Mouse (Mus musculus) frontal cortex, adult (tissue): Measurements from ENCODE around the gene Ahcyl2.

ENCODE experiments used
- ATAC-seq: cut with Nextera tagmentation; 2 replicates; pipeline ENCODE4 v1.9.2; 2017; ENCODE audit warnings: mild to moderate bottlenecking, moderate library complexity, mixed read lengths; ENCODE audit not compliant: low TSS enrichment

Gene Ahcyl2

DNA sequence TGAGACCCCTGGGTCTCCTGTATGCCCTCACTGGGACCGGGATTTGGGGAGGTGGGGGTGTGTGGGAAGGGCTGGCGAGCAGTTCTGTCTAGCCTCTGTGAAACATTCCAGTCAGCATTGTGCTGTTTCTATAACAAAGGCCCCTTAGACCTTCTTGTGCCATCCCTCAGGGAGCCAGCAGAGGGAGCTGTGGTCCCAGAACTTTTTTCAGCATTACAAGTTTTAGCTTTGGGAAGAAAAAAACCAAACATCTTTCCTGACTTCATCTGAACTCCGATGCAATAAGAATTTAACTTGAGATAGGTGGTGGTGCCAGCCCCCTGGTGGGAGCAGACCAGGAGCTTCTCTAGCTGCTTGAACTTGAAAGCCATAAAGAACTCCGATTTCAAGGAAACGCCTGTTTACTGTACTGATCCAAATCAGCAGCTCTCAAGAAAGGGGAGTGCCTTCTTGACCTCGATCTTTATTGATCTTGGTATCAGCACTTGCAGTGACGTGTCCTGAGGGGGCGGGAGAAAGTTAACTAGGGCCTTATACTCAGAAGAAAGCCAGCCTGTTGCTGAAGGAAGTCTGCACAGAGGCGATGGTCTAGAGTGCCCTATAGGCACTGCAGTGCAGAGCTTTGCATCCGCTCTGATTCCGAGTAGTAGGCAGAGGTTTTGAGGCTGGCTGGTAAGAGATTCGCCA lies 85.5 kb downstream of the Ahcyl2 start:
- ATAC-seq, result peak; percentile 81

- ATAC-seq, result no peak
These were observed 86.1 kb downstream of the Ahcyl2 start for GRCm38 (mm10) chr6:29853900-29854390.

DNA sequence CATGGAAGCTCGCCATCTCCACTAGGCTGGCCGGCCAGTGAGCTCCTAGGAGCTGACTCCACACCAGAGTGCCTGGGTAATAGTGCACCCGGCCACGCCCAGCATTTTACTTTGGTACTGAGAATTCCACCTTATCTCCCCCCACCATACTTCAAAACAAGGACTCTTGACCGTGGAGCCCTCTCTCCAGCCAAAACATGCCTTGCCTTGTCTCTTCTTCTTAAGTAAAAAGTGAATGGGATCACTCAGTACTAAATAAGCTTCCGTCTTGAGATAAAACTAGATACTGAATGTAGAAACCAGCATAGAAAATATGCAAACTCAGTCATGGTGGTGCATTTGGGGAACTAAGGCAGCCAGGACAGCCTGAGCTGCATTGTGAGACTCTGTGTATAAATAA lies 90.8 kb downstream of the Ahcyl2 start:
- no peak for ATAC-seq

GRCm38 (mm10) chr6:29859344-29859743 lies 91.5 kb downstream of the Ahcyl2 start:
- ATAC-seq, result no peak

- no peak for ATAC-seq
These were observed 92.4 kb downstream of the Ahcyl2 start for GRCm38 (mm10) chr6:29860238-29860637.

GRCm38 (mm10) chr6:29864926-29865325 lies 97.1 kb downstream of the Ahcyl2 start:
- no peak for ATAC-seq

GRCm38 (mm10) chr6:29866935-29867724 lies 99.3 kb downstream of the Ahcyl2 start:
- ATAC-seq, result no peak

GRCm38 (mm10) chr6:29868341-29868895 lies 100.6 kb downstream of the Ahcyl2 start:
- ATAC-seq, result no peak

DNA sequence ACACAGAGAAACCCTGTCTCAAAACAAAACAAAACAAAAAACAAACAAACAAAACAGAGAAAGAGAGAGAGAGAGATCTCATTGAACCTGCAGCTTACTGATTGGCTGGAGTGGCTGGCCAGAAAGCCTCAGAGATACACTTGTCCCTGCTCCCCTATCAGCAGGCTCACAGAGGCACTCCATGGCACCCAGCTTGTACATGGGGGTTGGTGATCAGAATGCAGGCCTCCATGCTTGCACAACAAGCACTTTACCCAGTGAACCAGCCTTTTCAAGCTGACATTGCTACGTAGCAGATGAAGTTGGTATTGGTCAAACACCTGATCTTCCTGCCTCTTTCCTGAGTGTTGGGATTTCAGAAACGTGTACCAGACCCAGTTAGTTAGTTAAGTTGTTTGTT lies 105.8 kb downstream of the Ahcyl2 start:
- no peak for ATAC-seq

GRCm38 (mm10) chr6:29875576-29875975 lies 107.8 kb downstream of the Ahcyl2 start:
- ATAC-seq, result no peak

- no peak for ATAC-seq
These were observed 109.0 kb downstream of the Ahcyl2 start for GRCm38 (mm10) chr6:29876782-29877181.

GRCm38 (mm10) chr6:29879579-29879978 lies 111.8 kb downstream of the Ahcyl2 start:
- ATAC-seq, result no peak

DNA sequence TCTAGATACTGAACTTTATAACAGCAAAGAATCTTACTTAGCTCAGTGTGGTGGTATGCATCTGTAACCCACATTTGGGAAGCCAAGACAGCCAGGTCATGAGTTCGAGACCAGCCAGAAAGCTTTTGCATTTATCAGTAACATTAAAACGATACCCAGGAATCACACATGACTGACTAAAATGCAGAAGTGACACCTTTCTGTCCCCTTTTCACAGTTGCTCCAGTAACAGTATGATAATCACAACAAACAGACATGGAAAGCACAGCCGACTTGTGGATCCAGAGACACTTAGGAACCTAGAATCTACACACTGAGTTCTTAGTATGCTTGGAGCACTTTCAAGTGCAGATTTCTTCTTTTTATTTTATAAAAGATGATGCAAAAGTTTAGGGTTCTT lies 113.0 kb downstream of the Ahcyl2 start:
- no peak for ATAC-seq

DNA sequence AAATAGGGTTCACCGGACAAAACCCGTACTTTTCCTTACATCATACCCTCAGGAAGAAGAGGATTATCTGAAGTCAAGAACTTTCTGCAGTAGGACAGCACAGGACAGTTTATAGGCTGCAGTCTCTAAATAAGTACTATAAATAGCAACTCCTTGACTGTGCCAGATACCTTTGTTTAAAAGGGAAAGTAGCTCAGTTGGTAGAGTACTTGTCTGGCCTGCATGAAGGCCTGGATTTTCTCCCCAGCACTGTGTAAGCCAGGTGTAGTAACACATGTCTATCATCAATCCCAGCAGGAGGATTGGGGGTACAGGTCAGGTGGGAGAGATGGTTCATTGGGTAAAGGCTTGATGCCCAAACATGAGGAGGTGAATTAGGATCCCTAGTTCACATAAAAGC lies 114.1 kb downstream of the Ahcyl2 start:
- ATAC-seq, result no peak

DNA sequence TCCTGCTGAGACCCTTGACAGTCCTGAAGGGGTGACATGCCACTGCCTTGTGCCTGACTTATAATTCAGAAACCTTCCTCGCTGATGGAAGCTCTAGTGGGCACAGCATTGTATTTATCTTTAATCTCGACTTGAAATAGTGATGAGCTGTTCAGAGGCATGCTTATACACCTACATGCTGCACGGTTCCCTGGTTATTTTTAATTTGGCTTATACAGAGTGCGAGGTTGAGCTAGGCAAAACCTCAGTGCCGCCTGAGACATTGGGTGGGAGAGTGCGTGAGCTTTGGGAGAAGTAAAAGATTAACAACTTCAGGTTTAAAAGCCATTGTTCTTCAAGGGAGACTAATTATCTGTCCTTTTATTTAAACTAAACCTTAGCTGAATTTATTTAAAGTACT lies 115.1 kb downstream of the Ahcyl2 start:
- peak; percentile 86 for ATAC-seq

DNA sequence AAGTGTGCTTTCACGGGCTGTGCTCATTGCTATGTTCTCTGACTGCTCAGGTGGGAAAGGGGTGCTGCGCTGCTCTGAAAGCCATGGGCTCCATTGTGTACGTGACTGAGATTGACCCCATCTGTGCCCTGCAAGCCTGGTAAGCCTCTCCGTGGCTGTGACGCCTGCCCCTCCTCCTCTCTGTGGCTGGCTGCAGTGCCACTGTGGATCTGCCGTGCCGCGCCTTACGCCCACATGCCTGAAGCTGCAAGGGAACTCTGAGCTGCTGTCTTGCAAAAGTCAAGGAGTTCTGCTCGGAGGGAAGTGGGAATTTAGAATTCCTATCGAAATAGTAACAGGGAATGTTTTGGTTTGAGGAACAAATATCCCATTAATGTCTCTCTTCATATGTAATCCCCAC lies 123.3 kb downstream of the Ahcyl2 start:
- ATAC-seq, result peak; percentile 92

GRCm38 (mm10) chr6:29896976-29897375 lies 129.2 kb downstream of the Ahcyl2 start:
- no peak for ATAC-seq

- no peak for ATAC-seq
These were observed 133.6 kb downstream of the Ahcyl2 start for GRCm38 (mm10) chr6:29901450-29901849.

- ATAC-seq, result no peak
These were observed 134.4 kb downstream of the Ahcyl2 start for GRCm38 (mm10) chr6:29902256-29902655.

DNA sequence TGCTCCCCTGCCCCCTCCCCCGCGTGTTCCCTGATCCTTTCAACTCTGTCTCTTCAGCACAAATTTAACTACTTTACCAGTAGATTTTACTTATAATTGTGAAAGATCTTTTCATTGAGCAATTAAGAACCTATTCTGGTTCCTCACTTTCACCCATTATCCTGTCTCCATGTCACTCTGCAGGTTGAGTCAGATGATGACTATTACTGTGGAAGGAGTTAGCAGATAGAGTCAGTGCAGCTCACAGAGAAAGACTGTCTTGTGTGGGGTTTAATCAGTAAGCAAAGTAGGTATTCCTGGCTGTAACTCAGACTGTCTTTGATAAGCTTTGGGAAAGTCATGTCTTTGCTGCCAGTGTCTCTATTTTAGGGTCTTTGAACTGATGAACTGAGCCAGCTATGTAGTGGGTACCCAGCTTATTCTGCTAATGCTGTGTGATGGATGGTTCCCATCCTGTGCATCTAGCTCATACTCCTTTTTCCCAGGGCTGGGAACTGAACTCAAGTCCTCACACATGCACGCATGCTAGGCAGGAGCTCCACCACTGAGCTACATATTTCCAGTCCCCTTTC lies 135.6 kb downstream of the Ahcyl2 start:
- no peak for ATAC-seq

DNA sequence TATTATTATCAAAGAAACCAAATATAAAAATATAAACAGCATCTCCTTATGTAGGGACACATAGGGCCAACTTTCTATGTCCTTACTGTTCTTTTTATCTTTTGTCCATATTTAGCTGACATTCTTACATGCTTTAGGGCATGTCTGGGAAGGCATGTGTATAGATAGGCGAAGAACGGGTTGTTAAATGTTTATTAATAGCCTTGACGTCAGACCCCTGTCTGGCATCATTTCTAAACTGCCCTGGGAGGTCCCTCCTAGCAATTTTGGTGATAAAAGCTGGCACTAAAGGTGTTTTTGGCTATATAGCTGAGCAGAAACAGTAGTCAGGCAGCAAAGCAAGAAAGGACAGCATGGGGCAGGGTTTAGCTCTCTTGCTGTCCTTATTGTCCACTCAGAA lies 136.5 kb downstream of the Ahcyl2 start:
- ATAC-seq, result no peak

DNA sequence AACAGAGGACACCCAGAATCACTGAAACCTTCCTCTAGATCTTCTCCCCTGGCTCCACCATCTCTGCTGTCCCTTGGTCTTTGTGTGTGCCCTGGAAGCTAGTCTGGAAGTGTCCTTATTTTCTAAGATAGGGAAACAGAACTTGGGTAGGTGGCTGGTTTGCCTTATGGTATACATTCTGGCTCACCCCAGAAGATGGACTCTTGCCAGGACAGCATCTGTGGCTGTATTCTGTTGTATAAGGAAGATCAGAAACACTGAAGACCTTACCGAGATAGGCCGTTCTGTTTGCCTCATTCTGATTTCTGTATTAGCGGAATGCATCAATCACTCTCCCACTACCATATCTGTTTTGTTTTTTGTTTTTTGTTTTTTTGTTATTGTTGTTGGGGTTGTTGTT lies 142.8 kb downstream of the Ahcyl2 start:
- ATAC-seq, result peak; percentile 50; the same call in 1 of the 2 replicates

DNA sequence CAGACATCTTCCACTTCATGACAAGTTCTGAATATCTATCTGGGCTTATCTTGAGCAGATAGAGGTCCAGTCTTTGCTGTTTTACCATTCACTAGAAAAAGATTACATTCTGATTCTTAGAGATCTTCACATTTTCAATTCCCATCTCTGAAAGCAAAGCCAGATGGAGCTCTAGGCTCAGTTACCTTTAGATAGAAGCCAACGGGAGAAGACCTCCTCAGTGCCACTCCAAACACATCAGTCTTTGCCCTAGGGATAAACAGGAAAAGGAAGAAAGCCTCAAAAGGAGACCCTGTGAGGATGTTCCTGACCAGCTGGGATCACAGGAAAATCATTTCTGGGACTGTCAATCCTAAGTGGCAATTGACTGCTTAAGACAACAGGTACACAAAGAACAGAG lies 145.9 kb downstream of the Ahcyl2 start:
- ATAC-seq, result no peak
